Mouse (Mus musculus) spleen, postnatal 36 days (tissue): ENCODE data around the gene Ube2g1.

Source experiments
- DNase-seq, 2 experiments: peaks; one replicate each; pipeline ENCODE4 v3.0.0; 2022; ENCODE audit warnings: low spot score in 2 of 2, mixed read lengths in 1 of 2

The Ube2g1 gene

DNA sequence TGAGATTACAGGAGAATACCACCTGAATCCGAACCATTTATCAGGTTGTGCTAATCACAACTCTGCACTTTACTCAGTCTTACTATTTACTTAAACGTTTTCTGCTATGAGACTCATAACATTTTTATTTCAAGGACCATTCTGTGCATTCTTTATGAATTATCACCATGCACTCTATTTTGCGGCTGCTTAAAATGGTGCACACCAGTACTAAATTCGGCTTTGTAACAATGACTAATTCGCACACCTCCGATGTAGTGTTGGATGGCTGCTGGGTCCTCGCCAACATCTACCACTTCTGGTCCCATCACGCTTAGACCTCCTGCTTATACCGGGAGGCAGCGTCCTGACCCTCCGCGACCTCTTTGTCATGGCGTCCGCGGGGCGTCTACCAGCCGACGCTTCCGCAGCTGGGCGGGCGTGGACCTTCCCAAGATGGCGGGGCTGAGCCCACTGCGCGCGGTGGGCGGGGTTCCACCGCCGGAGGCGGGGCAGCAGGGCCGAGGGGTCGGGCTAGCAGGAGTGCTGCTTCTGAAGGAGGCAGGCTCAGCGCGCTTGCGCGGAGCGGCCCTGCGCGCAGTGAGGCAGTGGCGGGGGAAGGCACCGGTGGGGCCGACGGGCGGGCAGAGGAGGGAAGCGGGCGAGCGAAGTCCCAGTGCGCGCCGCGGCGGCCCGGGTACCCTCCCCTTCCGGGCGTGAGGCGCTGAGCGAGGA lies at the start of gene Ube2g1:
Gene Ube2g1 (plus strand): TSS at position 590 of the 714 bp plus-strand sequence.
- DNase-seq, result peak; percentile 99 to 100

- no peak for DNase-seq
Observed at GRCm38 (mm10) chr11:72558155-72558554, 48.9 kb upstream of the Ube2g1 start.

DNA sequence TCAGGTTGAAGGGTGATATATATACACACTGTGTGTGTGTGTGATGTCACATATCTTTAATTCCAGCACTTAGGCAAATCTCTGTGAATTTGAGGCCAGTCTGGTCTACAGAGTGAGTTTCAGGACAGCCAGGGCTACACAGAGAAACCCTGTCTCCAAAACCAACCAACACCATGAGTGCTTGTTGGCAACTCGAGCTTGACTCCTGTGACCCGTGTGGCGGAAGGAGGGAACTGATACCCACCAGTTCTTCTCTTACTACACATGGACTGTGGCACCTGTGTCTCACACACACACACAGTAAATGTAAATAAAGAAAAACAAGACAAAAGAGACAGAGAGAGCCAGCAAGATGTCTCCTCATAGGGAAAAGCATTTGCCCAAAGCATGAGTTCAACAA lies 46.4 kb upstream of the Ube2g1 start:
- DNase-seq, result peak; percentile 62 to 71

GRCm38 (mm10) chr11:72564232-72564807 lies 42.8 kb upstream of the Ube2g1 start:
- DNase-seq, result peak in 1 of 2 experiments; percentile 32

DNA sequence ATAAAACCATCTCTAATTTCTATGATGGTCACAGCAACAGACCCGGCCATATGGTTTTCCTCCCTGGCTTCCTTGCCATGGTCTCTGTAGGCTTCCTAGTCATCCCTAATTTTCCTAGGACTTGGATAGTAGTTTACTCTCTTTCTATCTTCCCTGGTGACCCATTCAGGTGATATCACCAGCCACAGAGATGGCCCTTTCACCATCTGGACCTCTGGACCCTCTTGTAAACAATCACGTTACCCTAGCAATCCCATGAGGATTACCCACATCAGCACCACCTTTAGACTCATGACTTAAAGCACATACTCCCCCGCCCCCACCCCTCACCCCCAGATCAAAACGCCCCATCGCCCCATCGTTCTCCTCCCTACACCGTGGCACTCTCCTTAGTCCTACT lies 40.8 kb upstream of the Ube2g1 start:
- DNase-seq, result no peak

- no peak for DNase-seq
Observed at GRCm38 (mm10) chr11:72566816-72567338, 40.2 kb upstream of the Ube2g1 start.

DNA sequence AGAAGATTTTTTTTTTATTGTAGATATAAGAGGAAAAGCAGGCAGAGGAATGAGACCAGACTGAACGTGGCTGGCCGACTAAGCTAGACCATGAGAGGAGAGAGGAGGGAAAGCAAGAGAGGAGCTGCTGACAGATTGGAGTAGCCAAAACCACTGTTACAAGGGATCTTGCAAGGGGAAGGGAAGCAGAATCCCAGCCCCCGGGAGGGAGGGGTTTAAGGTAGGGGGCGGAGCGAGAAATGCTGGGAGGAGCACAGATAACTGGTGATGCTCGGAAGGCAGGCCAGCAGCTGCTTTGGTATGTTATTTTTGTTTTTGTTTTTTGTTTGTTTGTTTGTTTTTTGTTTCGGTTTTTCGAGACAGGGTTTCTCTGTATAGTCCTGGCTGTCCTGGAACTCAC lies 38.0 kb upstream of the Ube2g1 start:
- peak; percentile 27 to 32 for DNase-seq

DNA sequence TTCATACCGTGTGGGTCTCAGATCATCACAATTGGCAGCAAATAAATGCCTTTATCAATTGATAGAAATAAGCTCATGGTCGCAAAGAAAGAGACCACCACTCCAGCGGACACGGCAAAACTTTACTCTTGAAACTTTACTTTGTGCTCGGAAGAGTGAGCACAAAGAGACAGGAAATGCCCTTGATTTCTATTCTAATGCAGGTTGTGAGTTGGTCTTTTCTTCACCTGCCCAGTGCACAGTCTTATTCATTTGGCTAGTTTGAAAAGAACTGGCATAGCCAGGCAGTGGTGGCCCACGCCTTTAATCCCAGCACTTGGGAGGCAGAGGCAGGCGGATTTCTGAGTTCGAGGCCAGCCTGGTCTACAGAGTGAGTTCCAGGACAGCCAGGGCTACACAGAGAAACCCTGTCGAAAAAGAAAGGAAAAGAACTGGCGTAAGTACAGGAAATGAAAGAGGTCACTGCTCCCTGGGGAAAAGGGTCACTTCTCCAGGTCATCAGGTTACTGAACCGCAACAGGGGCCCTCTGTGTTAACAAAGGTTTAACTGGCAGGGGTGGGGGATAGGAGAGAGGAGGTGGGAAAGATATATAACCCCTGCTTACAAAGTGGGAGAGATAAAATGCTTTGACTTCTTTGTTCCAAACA lies 37.3 kb upstream of the Ube2g1 start:
- no peak for DNase-seq

GRCm38 (mm10) chr11:72570319-72570979 lies 36.6 kb upstream of the Ube2g1 start:
- DNase-seq, result peak; percentile 73 to 80

DNA sequence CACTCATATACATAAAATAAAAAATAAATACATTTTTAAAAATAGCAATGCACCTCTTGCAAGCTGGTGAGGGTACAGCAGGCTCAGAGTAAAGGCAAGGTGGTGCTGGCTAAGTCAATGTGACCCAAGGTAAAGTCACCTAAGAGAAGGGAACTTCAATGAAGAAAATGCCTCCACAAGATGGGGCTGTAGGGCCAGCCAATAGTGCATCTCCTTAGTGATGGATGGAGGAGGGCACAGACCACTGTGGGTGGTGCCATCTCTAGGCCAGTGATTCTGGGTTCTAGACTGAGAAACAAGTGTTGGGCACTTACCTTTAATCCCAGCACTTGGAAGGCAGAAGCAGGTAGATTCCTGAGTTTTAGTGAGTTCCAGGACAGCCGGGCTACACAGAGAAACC lies 33.3 kb upstream of the Ube2g1 start:
- peak; percentile 45 to 57 for DNase-seq

- DNase-seq, result no peak
Observed at GRCm38 (mm10) chr11:72576111-72576465, 31.0 kb upstream of the Ube2g1 start.

DNA sequence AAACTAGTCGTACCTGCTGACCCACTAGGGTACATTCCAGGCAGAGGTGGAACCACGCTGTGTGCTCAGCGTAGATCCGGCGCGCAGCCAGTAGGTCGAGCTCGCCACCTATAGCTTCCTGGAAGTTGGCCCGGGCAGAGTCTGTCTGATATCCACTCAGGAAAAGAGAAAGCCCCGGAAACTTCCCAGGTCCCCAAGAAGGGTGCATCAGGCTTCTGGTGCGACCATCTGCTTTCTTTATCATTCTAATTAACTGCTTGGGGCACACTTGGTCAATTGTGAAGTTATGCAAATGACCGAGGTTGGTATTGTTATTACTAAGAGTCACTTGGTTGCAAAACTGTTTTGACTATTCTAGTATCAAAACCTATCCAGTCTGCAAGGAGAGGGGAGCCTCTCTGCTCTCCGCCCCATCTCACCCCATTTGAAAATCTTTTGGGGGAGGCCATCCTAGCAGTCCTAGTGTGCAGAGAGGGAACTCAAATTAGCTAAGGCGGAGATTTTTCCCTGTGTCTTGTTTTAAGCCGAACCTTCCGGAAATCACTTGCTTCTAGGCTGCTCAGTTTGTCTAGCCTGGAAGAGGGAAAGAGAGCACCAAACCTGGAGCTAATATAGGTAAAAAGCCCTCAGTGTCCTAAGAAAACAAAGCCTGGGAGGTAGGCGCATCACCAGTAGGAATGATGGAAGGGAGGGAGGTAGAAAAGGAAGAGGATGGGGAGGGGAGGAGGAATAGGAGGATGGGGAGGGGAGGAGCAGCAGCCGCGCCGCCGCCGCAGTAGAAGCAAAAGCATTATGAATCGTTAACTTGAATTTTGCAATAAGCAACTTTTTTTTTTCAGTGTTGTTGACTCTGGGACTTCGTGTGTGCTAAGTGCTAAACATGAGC lies 30.4 kb upstream of the Ube2g1 start:
- peak; percentile 21 to 25 for DNase-seq

DNA sequence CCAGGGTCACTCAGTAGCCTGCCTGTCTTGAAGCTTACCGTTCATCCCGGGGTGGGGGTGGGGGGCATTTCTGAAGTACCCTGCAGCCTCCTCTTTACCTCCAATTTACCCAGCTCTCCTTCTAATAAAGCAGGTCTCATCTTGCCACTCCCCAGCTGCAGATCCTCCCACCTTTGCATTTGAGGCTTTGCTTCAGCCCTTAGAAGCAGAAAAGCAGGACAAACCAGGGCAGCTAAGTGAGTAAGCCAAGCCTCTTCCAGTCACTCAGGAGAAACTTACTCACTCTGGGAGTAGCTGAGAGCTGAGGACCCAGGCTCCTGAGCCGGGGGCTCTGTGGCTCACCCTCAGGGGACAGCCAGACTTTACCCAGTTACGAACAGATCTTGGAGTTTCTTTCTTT lies 28.6 kb upstream of the Ube2g1 start:
- no peak for DNase-seq

DNA sequence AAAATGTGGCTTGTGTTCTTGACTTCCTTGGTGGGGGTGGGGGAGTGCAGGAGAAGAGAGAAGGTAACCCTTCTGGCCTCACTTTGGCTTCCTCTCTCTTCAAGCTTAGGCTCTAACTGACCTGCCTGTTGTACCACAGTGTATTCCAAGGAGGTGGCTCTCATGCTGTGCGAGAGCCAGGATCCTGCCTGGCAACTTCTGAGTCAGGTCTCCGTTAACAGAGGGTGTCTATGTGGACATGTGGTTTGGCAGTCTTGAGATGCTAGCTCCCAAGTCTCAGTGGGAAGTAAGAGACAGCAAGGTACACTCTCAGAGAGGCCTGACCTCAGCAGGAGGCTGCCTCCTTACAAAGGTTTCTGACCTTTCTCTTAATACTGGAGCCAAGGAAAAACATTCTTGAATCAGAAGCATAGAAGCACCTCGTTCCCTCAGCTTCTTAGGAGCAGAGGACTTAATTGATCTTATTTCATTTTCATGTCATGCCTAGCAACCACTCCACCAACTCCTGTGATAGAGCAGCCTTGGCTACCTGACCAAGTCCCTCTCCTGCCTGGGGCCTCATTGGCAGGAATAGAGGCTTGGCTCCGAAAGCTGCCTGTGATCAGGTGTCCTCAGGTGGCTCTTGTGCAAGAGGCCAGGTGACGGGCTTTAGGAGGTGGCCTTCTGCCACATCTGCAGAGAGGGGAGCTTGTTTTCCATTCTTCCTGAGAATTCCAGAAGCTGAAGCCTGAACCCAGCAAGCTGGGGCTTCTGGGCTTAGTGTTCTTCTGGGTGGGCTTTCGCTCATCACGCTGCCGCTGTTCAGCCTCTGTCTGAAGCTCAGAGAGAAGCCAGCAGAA lies 25.3 kb upstream of the Ube2g1 start:
- no peak for DNase-seq

- DNase-seq, result no peak
Observed at GRCm38 (mm10) chr11:72582448-72582705, 24.7 kb upstream of the Ube2g1 start.

DNA sequence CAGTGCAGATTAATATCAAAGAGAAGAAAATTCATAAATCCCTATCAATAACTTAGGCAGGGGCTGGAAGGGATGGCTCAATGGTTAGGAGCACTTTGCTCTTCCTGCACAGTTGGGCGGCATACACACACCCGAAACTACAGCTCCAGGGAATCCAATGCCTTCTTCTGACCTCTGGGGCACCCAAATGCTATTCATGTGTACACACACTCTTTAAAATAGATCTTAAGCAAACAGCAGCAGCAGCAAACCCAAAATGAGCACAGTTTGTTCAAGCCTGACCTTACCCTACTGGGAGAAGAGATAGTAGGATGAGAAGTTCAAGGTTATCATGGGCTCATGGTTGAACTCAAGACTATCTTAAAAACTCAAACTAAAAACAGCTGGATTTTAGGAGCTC lies 24.0 kb upstream of the Ube2g1 start:
- DNase-seq, result no peak

- DNase-seq, result no peak
Observed at GRCm38 (mm10) chr11:72586570-72586969, 20.5 kb upstream of the Ube2g1 start.

DNA sequence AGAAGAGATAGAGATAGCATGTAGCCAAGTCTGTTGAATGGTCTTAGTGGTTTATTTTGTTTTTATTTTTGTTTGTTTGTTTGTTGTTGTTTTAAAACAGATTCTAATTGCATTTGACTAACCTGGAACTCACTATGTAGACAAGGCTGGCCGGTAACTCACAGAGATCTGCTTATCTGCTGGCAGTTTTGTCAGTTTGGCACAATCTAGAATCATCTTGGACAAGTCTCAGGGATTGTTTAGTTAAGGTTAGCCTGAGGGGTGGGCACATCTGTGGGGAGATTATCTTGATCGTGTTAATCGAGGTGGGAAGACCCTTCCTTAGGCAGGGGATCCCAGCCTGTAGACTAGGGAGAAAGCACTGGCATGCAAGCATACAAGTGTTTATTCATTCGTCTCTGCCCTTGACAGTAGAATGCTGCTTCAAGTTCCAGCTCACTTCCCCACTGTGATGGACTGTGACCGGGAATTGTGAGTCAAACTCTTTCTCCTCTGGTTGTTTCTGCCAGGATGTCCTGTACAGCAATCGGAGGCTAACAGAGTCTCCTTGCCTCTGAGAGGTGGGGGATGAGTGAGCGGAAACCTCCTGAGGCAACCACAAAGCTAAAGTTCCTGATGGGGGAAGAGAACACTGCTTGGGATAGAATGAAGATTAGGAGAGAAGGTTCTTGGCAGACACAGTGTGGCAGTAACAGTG lies 19.4 kb upstream of the Ube2g1 start:
- DNase-seq, result no peak

GRCm38 (mm10) chr11:72595010-72595737 lies 11.9 kb upstream of the Ube2g1 start:
- DNase-seq, result no peak
